Mouse (Mus musculus) kidney, adult 2 months (tissue): Measurements from ENCODE around the gene A530016L24Rik.

Experiments
- CTCF ChIP-seq: fragments of 200-500 bp; conservative IDR thresholded peaks from 2 replicates; pipeline ENCODE4 v1.5.1; 2011; ENCODE audit warnings: low read depth, mild to moderate bottlenecking, control low read depth, low read length, moderate library complexity, mixed read lengths; ENCODE audit not compliant: insufficient read depth, insufficient read length
- POLR2A ChIP-seq: fragments of 200-500 bp; IDR thresholded peaks from one replicate; pipeline ENCODE4 v1.6.1; 2011; ENCODE audit warnings: low read depth, low read length, control low read depth

- TF ChIP-seq CTCF (no peak), POLR2A (no peak)
These were observed 24.7 kb upstream of the A530016L24Rik start for GRCm38 (mm10) chr12:112464516-112464915.
